Comparison of ENCODE assay signal across 24 mouse cellular contexts in the genomic region with DNA sequence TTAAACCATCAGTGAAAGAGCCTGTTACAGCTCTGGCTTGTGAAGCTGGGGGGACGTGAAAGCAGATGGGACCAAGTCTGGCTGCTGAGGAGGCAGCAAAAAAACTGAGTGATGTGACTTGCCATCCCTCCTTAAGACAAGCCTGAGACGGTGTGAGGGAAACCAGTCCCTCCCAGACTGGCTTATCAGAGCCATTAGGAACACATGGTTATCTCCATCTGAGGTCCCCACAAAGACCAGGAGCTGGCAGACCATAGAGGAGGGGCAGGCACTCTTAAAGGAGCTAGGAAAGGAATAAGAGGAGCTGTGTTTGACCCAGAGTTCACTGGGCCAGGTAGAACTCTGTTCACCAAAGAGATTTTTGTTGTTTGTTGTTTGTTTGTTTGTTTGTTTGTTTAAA. TPM values are rescaled to one million over a fixed set of nuclear protein-coding genes. Genes with fewer than 3 reads are reported as not detected.
DNase-seq lines count a peak whose midpoint lies in the region; ATAC-seq and TF ChIP-seq lines count a peak whose summit lies in the region.
"Had no signal": no experiment of that assay in that cellular context is flagged by ENCODE, and none has a peak within 500 bp of the region (broad histone marks: within the 10 kb centered on the region; RNA-seq: fewer than 3 reads in every experiment).

No protein-coding gene starts in this region.

- no peak overlapping the region for H3K4me3 ChIP-seq in stomach, embryonic 14.5 days (ENCODE audit: low read depth, low read length)
- H3K4me3 ChIP-seq in stomach, postnatal 0 days (ENCODE audit: low read depth, low read length), result no peak overlapping the region
- peak overlapping the region; percentile 50 for H3K4me3 ChIP-seq in erythroblast, embryonic 14.5 days (replicated peaks)
- peak overlapping the region in 1 of 2 experiments; percentile 33; a peak in 3 of 4 replicates for H3K4me3 ChIP-seq in liver, embryonic 14.5 days (ENCODE audit: insufficient read depth in 1 of 2, low read depth in 2 of 2, low read length in 2 of 2)
- H3K4me3 ChIP-seq in stomach, embryonic 16.5 days (replicated peaks; ENCODE audit: low read length), result no peak overlapping the region
- no peak overlapping the region for H3K4me3 ChIP-seq in heart, embryonic 10.5 days
- H3K4me3 ChIP-seq: layer of hippocampus, adult 2 months; midbrain, embryonic 12.5 days had no signal

- no peak for TF ChIP-seq EP300 in stomach, postnatal 0 days (optimal IDR thresholded peaks at IDR 0.05)
- TF ChIP-seq EP300 in liver, embryonic 14.5 days (IDR thresholded peaks at IDR 0.05; ENCODE audit: low read depth), result peak; percentile 89

- H3K9me3 ChIP-seq in stomach, embryonic 14.5 days (ENCODE audit: control insufficient read depth, low read depth, low read length), result peaks cover 3% of the 10 kb centered on the region; the same call in 1 of the 2 replicates
- no peaks in the 10 kb centered on the region for H3K9me3 ChIP-seq in stomach, postnatal 0 days (ENCODE audit: control insufficient read depth, low read length)
- H3K9me3 ChIP-seq in erythroblast, embryonic 14.5 days (ENCODE audit: control insufficient read depth, low read length), result peaks cover 12% of the 10 kb centered on the region
- peaks cover 4% of the 10 kb centered on the region for H3K9me3 ChIP-seq in liver, embryonic 14.5 days (ENCODE audit: control insufficient read depth, low read length)
- 0 out of 2 replicates have a peak, but pooled peaks cover 7% of the 10 kb centered on the region for H3K9me3 ChIP-seq in stomach, embryonic 16.5 days (replicated peaks; ENCODE audit: control insufficient read depth, low read length)
- H3K9me3 ChIP-seq in heart, embryonic 10.5 days, result no peaks in the 10 kb centered on the region
- H3K9me3 ChIP-seq: midbrain, embryonic 12.5 days had no signal

- H3K27me3 ChIP-seq in stomach, embryonic 14.5 days (ENCODE audit: control insufficient read depth, insufficient read depth, low read length), result no peaks in the 10 kb centered on the region
- no peaks in the 10 kb centered on the region for H3K27me3 ChIP-seq in stomach, postnatal 0 days (ENCODE audit: control insufficient read depth, insufficient read depth, low read length)
- H3K27me3 ChIP-seq in erythroblast, embryonic 14.5 days (ENCODE audit: control insufficient read depth), result no peaks in the 10 kb centered on the region; the same call in 1 of the 2 replicates
- H3K27me3 ChIP-seq in liver, embryonic 14.5 days (ENCODE audit: control insufficient read depth, insufficient read depth, low read length), result no peaks in the 10 kb centered on the region
- H3K27me3 ChIP-seq in stomach, embryonic 16.5 days (ENCODE audit: control insufficient read depth, insufficient read depth, low read length), result no peaks in the 10 kb centered on the region
- H3K27me3 ChIP-seq in heart, embryonic 10.5 days (ENCODE audit: insufficient read depth, poor library complexity, severe bottlenecking), result no peaks in the 10 kb centered on the region
- H3K27me3 ChIP-seq: midbrain, embryonic 12.5 days had no signal

- H3K27ac ChIP-seq in stomach, embryonic 14.5 days (ENCODE audit: low read length), result no peak overlapping the region
- no peak overlapping the region for H3K27ac ChIP-seq in stomach, postnatal 0 days (replicated peaks)
- H3K27ac ChIP-seq in liver, embryonic 14.5 days, result peak overlapping the region; percentile 92
- no peak overlapping the region for H3K27ac ChIP-seq in stomach, embryonic 16.5 days (ENCODE audit: low read length)
- H3K27ac ChIP-seq in heart, embryonic 10.5 days, result no peak overlapping the region
- H3K27ac ChIP-seq: hindbrain, postnatal 0 days; layer of hippocampus, adult 2 months; midbrain, embryonic 12.5 days had no signal

- 0 out of 2 replicates have a peak, but pooled peaks have one; percentile 57 for ATAC-seq in stomach, embryonic 14.5 days (ENCODE audit: insufficient number of reproducible peaks, insufficient read depth, low FRiP score, low read depth)
- ATAC-seq in stomach, postnatal 0 days (ENCODE audit: low FRiP score, low TSS enrichment), result no peak
- peak; percentile 78 for ATAC-seq in liver, embryonic 14.5 days (ENCODE audit: insufficient read depth)
- ATAC-seq in stomach, embryonic 16.5 days (ENCODE audit: insufficient read depth, low FRiP score), result 0 out of 2 replicates have a peak, but pooled peaks have one; percentile 25
- ATAC-seq: forebrain, embryonic 14.5 days; hindbrain, postnatal 0 days had no signal

- H3K36me3 ChIP-seq in stomach, embryonic 14.5 days (ENCODE audit: control insufficient read depth, insufficient read depth, low read length), result no peaks in the 10 kb centered on the region
- H3K36me3 ChIP-seq in stomach, postnatal 0 days (ENCODE audit: control insufficient read depth, insufficient read depth, low read length), result no peaks in the 10 kb centered on the region
- H3K36me3 ChIP-seq in erythroblast, embryonic 14.5 days (ENCODE audit: control insufficient read depth), result peaks cover 82% of the 10 kb centered on the region
- peaks cover 11% of the 10 kb centered on the region for H3K36me3 ChIP-seq in liver, embryonic 14.5 days (replicated peaks; ENCODE audit: control insufficient read depth, insufficient read depth, low read depth)
- no peaks in the 10 kb centered on the region for H3K36me3 ChIP-seq in stomach, embryonic 16.5 days (ENCODE audit: control insufficient read depth, insufficient read depth, low read length)
- peaks cover 11% of the 10 kb centered on the region for H3K36me3 ChIP-seq in heart, embryonic 10.5 days

- WGBS in stomach, embryonic 14.5 days, result 47% methylated on average over 2 of the region's 2 CpGs
- WGBS in stomach, postnatal 0 days, result 51% methylated on average over 2 of the region's 2 CpGs
- WGBS in liver, embryonic 14.5 days (ENCODE audit: insufficient replicate concordance), result 3% methylated on average over 2 of the region's 2 CpGs
- WGBS in stomach, embryonic 16.5 days, result 38% methylated on average over 2 of the region's 2 CpGs
- WGBS in heart, embryonic 10.5 days, result 20% methylated on average over 2 of the region's 2 CpGs

- H3K9ac ChIP-seq in stomach, embryonic 14.5 days (replicated peaks; ENCODE audit: low read depth, low read length), result no peak overlapping the region
- no peak overlapping the region for H3K9ac ChIP-seq in stomach, postnatal 0 days (ENCODE audit: low read length)
- peak overlapping the region; percentile 62 for H3K9ac ChIP-seq in liver, embryonic 14.5 days (replicated peaks)
- H3K9ac ChIP-seq in stomach, embryonic 16.5 days (ENCODE audit: low read length), result no peak overlapping the region
- H3K9ac ChIP-seq: midbrain, embryonic 12.5 days had no signal

- no peak for DNase-seq in stomach, postnatal 0 days (ENCODE audit: low spot score)
- peak; percentile 80 to 85 (median 80) for DNase-seq in liver, embryonic 14.5 days (ENCODE audit: low read depth in 3 of 3, low spot score in 3 of 3)
- no peak for DNase-seq in heart, embryonic 10.5 days (ENCODE audit: low spot score)
- no peak for DNase-seq in kidney, adult 18-20 months
- no peak for DNase-seq in lung, postnatal 25 days (ENCODE audit: low spot score)
- DNase-seq: adrenal gland, adult 2 months; B cell, adult 2 months; cerebellum, adult 11 months; cerebellum, postnatal 14 days; embryo, embryonic 11 days; gastrocnemius, postnatal 25 days; kidney, adult 8-10 months; kidney, postnatal 14 days; left cerebral cortex, postnatal 4 days; lung, postnatal 36 days; right cerebral cortex, adult 18-20 months; thymus, postnatal 25 days had no signal

- no peak overlapping the region for H3K4me2 ChIP-seq in stomach, embryonic 14.5 days (replicated peaks; ENCODE audit: low read depth, low read length)
- H3K4me2 ChIP-seq in stomach, postnatal 0 days (replicated peaks; ENCODE audit: low read depth), result no peak overlapping the region
- H3K4me2 ChIP-seq in liver, embryonic 14.5 days (ENCODE audit: low read depth), result peak overlapping the region; percentile 68
- no peak overlapping the region for H3K4me2 ChIP-seq in stomach, embryonic 16.5 days (ENCODE audit: low read depth, low read length)
- H3K4me2 ChIP-seq: midbrain, embryonic 12.5 days had no signal

- no peaks in the 10 kb centered on the region for H3K4me1 ChIP-seq in stomach, embryonic 14.5 days (ENCODE audit: control insufficient read depth, insufficient read depth, low read length)
- no peaks in the 10 kb centered on the region for H3K4me1 ChIP-seq in stomach, postnatal 0 days (replicated peaks; ENCODE audit: control insufficient read depth, insufficient read depth)
- peaks cover 98% of the 10 kb centered on the region for H3K4me1 ChIP-seq in erythroblast, embryonic 14.5 days (ENCODE audit: control insufficient read depth)
- peaks cover 75 to 83% of the 10 kb centered on the region in 2 experiments for H3K4me1 ChIP-seq in liver, embryonic 14.5 days (replicated peaks; ENCODE audit: control insufficient read depth in 2 of 2, insufficient read depth in 2 of 2, low read length in 1 of 2)
- no peaks in the 10 kb centered on the region for H3K4me1 ChIP-seq in stomach, embryonic 16.5 days (ENCODE audit: control insufficient read depth, insufficient read depth, low read length)
- H3K4me1 ChIP-seq in heart, embryonic 10.5 days, result peaks cover 58% of the 10 kb centered on the region

- TF ChIP-seq CTCF in stomach, postnatal 0 days (IDR thresholded peaks at IDR 0.05; ENCODE audit: low read depth), result no peak
- no peak for TF ChIP-seq CTCF in liver, embryonic 14.5 days (IDR thresholded peaks at IDR 0.05; ENCODE audit: low read depth)

RNA-seq across cellular contexts. Expression of a gene that starts 7.1 kb away (rescaled TPM):
- 9.1 and 10.4 TPM in 2 replicates for polyA plus RNA-seq in stomach, embryonic 14.5 days (2014; fragmentation: Nextera tagmentation; extraction: Ambion mirVana)
- polyA plus RNA-seq in stomach, postnatal 0 days (2015; fragmentation: Nextera tagmentation; extraction: Ambion mirVana), result 12.0 and 12.8 TPM in 2 replicates
- polyA plus RNA-seq in erythroblast, embryonic 14.5 days (2012), result 4.7 and 5.9 TPM in 2 replicates
- 10.0 and 11.2 TPM in 2 replicates for polyA plus RNA-seq in liver, embryonic 14.5 days (2012; rRNA removed)
- 9.2 and 11.1 TPM in 2 replicates for polyA plus RNA-seq in liver, embryonic 14.5 days (2014; fragmentation: Nextera tagmentation; extraction: Ambion mirVana)
- polyA plus RNA-seq in stomach, embryonic 16.5 days (2015; fragmentation: Nextera tagmentation; extraction: Ambion mirVana), result 10.8 and 11.0 TPM in 2 replicates
- polyA plus RNA-seq in heart, embryonic 10.5 days (2016; fragmentation: Nextera tagmentation; extraction: Ambion mirVana), result 10.9 and 13.2 TPM in 2 replicates

Comparison
In these comparisons a context has a peak if more than half of its experiments do, and no peak if none do; other contexts are left out.
1. DNase-seq: peak in liver, embryonic 14.5 days (3 of 3); none in stomach, postnatal 0 days (single experiment), heart, embryonic 10.5 days (single experiment), kidney, adult 18-20 months (single experiment) and lung, postnatal 25 days (single experiment).